Mouse (Mus musculus) thymus, adult 2 months (tissue): Measurements from ENCODE around the gene Atp8b4.

Experiments
- CTCF ChIP-seq: fragments of 200-500 bp; IDR thresholded peaks from 2 replicates; pipeline ENCODE4 v1.5.1; 2012; ENCODE audit warnings: mild to moderate bottlenecking, control low read depth, low read length, moderate library complexity, borderline replicate concordance; ENCODE audit not compliant: control insufficient read depth, poor library complexity, insufficient read depth; ENCODE audit errors: extremely low read depth
- POLR2A ChIP-seq: fragments of 200-500 bp; IDR thresholded peaks from 2 replicates; pipeline ENCODE4 v1.6.1; 2012; ENCODE audit warnings: mild to moderate bottlenecking, low read length, control low read depth, moderate library complexity; ENCODE audit not compliant: control insufficient read depth, poor library complexity, insufficient read depth; ENCODE audit errors: extremely low read depth

GRCm38 (mm10) chr2:126490573-126490972 lies 9.9 kb downstream of the Atp8b4 start:
- TF ChIP-seq CTCF (no peak), POLR2A (no peak)
